Mouse (Mus musculus): ENCODE data around the gene Bean1. TPM values are rescaled to one million over a fixed set of nuclear protein-coding genes. Genes with fewer than 3 reads are reported as not detected.
"Not testable (repeated sequence)": the region's sequence is repeated elsewhere in the genome, so short reads cannot be mapped to it uniquely, and the experiment has no call there.

Gene Bean1
- polyA plus RNA-seq, 1 experiment from 2014 or later, result not detected

- Histone ChIP-seq H3K9ac (replicated peaks) (peak overlapping the region; percentile 76; the same call in 1 of the 2 replicates), H3K9me3 (ENCODE audit: low read length) (no peaks in the 10 kb centered on the region), H3K27ac (ENCODE audit: low read depth) (peak overlapping the region; percentile 84; the same call in 1 of the 2 replicates), H3K4me2 (ENCODE audit: low read depth, low read length) (peak overlapping the region; percentile 93), H3K4me3 (ENCODE audit: low read depth, low read length) (peak overlapping the region; percentile 79), H3K36me3 (replicated peaks; ENCODE audit: insufficient read depth, low read length) (no peaks in the 10 kb centered on the region), H3K27me3 (ENCODE audit: insufficient read depth, low read length) (no peaks in the 10 kb centered on the region), H3K4me1 (ENCODE audit: insufficient read depth) (peaks cover 17% of the 10 kb centered on the region)
- DNase-seq (peak; percentile 33), ATAC-seq (no peak)
- no peak for TF ChIP-seq CTCF (IDR thresholded peaks at IDR 0.05; ENCODE audit: low read depth)
- TF ChIP-seq EP300 (IDR thresholded peaks at IDR 0.05; ENCODE audit: low read depth), result no peak
- under 1% methylated on average over 7 of the region's 7 CpGs for WGBS (ENCODE audit: insufficient replicate concordance)
Measured at GRCm38 (mm10) chr8:104251461-104251860, 81.2 kb downstream of the Bean1 start.

GRCm38 (mm10) chr8:104253016-104253415, 82.8 kb downstream of the Bean1 start:
- TF ChIP-seq CTCF (IDR thresholded peaks at IDR 0.05; ENCODE audit: low read depth), result peak; percentile 78
- TF ChIP-seq EP300 (IDR thresholded peaks at IDR 0.05; ENCODE audit: low read depth), result no peak
- Histone ChIP-seq H3K27me3 (ENCODE audit: insufficient read depth, low read length) (no peaks in the 10 kb centered on the region), H3K4me3 (ENCODE audit: low read depth, low read length) (no peak overlapping the region), H3K4me2 (ENCODE audit: low read depth, low read length) (no peak overlapping the region), H3K4me1 (ENCODE audit: insufficient read depth) (peaks cover 9% of the 10 kb centered on the region), H3K27ac (ENCODE audit: low read depth) (no peak overlapping the region), H3K36me3 (replicated peaks; ENCODE audit: insufficient read depth, low read length) (peaks cover 5% of the 10 kb centered on the region), H3K9me3 (ENCODE audit: low read length) (no peaks in the 10 kb centered on the region), H3K9ac (replicated peaks) (no peak overlapping the region)
- WGBS (ENCODE audit: insufficient replicate concordance), result 73% methylated on average over 3 of the region's 3 CpGs
- DNase-seq (peak; percentile 58), ATAC-seq (no peak)

- H3K4me2 ChIP-seq (ENCODE audit: low read depth, low read length); H3K9me3 ChIP-seq (ENCODE audit: low read length); DNase-seq; ATAC-seq; H3K9ac ChIP-seq (replicated peaks); H3K4me1 ChIP-seq (ENCODE audit: insufficient read depth); H3K4me3 ChIP-seq (ENCODE audit: low read depth, low read length); H3K27ac ChIP-seq (ENCODE audit: low read depth); H3K27me3 ChIP-seq (ENCODE audit: insufficient read depth, low read length): not testable (repeated sequence)
- H3K36me3 ChIP-seq (replicated peaks; ENCODE audit: insufficient read depth, low read length), result peaks cover 38% of the 10 kb centered on the region
- 87% methylated on average over 5 of the region's 5 CpGs for WGBS (ENCODE audit: insufficient replicate concordance)
Measured at GRCm38 (mm10) chr8:104261802-104262201, 91.6 kb downstream of the Bean1 start.

- H3K36me3 ChIP-seq (replicated peaks; ENCODE audit: insufficient read depth, low read length), result peaks cover 21% of the 10 kb centered on the region
- 90% methylated on average over 19 of the region's 22 CpGs for WGBS (ENCODE audit: insufficient replicate concordance)
- not testable (repeated sequence) for H3K4me2 ChIP-seq (ENCODE audit: low read depth, low read length); H3K4me3 ChIP-seq (ENCODE audit: low read depth, low read length); H3K9me3 ChIP-seq (ENCODE audit: low read length); H3K27ac ChIP-seq (ENCODE audit: low read depth); DNase-seq; H3K9ac ChIP-seq (replicated peaks); H3K27me3 ChIP-seq (ENCODE audit: insufficient read depth, low read length); H3K4me1 ChIP-seq (ENCODE audit: insufficient read depth); ATAC-seq
Measured at GRCm38 (mm10) chr8:104264271-104264935, 94.2 kb downstream of the Bean1 start.

GRCm38 (mm10) chr8:104268368-104268767, 98.1 kb downstream of the Bean1 start:
- no peaks in the 10 kb centered on the region for H3K27me3 ChIP-seq (ENCODE audit: insufficient read depth, low read length)
- TF ChIP-seq CTCF (IDR thresholded peaks at IDR 0.05; ENCODE audit: low read depth) (no peak), EP300 (IDR thresholded peaks at IDR 0.05; ENCODE audit: low read depth) (no peak)
- H3K9me3 ChIP-seq (ENCODE audit: low read length), result no peaks in the 10 kb centered on the region
- H3K4me1 ChIP-seq (ENCODE audit: insufficient read depth), result no peaks in the 10 kb centered on the region
- H3K4me2 ChIP-seq (ENCODE audit: low read depth, low read length), result no peak overlapping the region
- no peak overlapping the region for H3K27ac ChIP-seq (ENCODE audit: low read depth)
- DNase-seq (no peak), ATAC-seq (no peak)
- H3K9ac ChIP-seq (replicated peaks), result no peak overlapping the region
- H3K4me3 ChIP-seq (ENCODE audit: low read depth, low read length), result no peak overlapping the region
- H3K36me3 ChIP-seq (replicated peaks; ENCODE audit: insufficient read depth, low read length), result peaks cover 7% of the 10 kb centered on the region; the same call in 1 of the 2 replicates

Other genes with a start within 250 kb of the Bean1 start
- gene Cdh5, start 68.8 kb upstream of the Bean1 start, polyA plus RNA-seq (2015; fragmentation: Nextera tagmentation; extraction: Ambion mirVana), result 8.8 and 10.0 TPM in 2 replicates
- 10.3 and 10.6 TPM in 2 replicates for gene Tk2, start 78.1 kb downstream of the Bean1 start, polyA plus RNA-seq (2015; fragmentation: Nextera tagmentation; extraction: Ambion mirVana)
- gene Cklf, start 80.4 kb downstream of the Bean1 start, polyA plus RNA-seq (2015; fragmentation: Nextera tagmentation; extraction: Ambion mirVana), result 16.7 and 17.3 TPM in 2 replicates
- not detected in 2 replicates for gene Cmtm2a, start 122.7 kb downstream of the Bean1 start, polyA plus RNA-seq (2015; fragmentation: Nextera tagmentation; extraction: Ambion mirVana)
- gene Gm45711, start 139.6 kb downstream of the Bean1 start, polyA plus RNA-seq (2015; fragmentation: Nextera tagmentation; extraction: Ambion mirVana), result not detected in 2 replicates
- not detected in 2 replicates for gene Cmtm1, start 139.7 kb downstream of the Bean1 start, polyA plus RNA-seq (2015; fragmentation: Nextera tagmentation; extraction: Ambion mirVana)
- gene Gm11020, start 151.1 kb downstream of the Bean1 start, polyA plus RNA-seq (2015; fragmentation: Nextera tagmentation; extraction: Ambion mirVana), result not detected in 2 replicates
- not detected in 2 replicates for gene Cmtm2b, start 151.8 kb downstream of the Bean1 start, polyA plus RNA-seq (2015; fragmentation: Nextera tagmentation; extraction: Ambion mirVana)
- 24.9 and 25.0 TPM in 2 replicates for gene Cmtm3, start 169.0 kb downstream of the Bean1 start, polyA plus RNA-seq (2015; fragmentation: Nextera tagmentation; extraction: Ambion mirVana)
- 0.94 and 1.1 TPM in 2 replicates for gene Cmtm4, start 225.4 kb downstream of the Bean1 start, polyA plus RNA-seq (2015; fragmentation: Nextera tagmentation; extraction: Ambion mirVana)